Mouse (Mus musculus) left cerebral cortex, adult 2 months (tissue): Measurements from ENCODE around the gene Faf1. TPM values are rescaled to one million over a fixed set of nuclear protein-coding genes. Genes with fewer than 3 reads are reported as not detected.
A peak's percentile ranks its signal among the peaks of the same experiment; 100 is the strongest.

ENCODE experiments used
- DNase-seq, 2 experiments: peaks; one replicate each; pipeline ENCODE4 v3.0.0; 2021 to 2022; ENCODE audit warnings: low spot score in 2 of 2, mixed read lengths in 1 of 2; ENCODE audit errors: extremely low spot score in 1 of 2
- H3K27ac ChIP-seq: fragments of 200-600 bp; 2 replicates; pipeline ENCODE4 v1.8.1; 2022
- H3K4me3 ChIP-seq: fragments of 200-600 bp; 2 replicates; pipeline ENCODE4 v1.8.1; 2022
- CTCF ChIP-seq: fragments of 200-600 bp; IDR thresholded peaks from 2 replicates; pipeline ENCODE4 v1.8.1; 2022; ENCODE audit warnings: antibody characterized with exemption, mild to moderate bottlenecking, moderate library complexity
- intact Hi-C: fragments of 180-260 bp; cut with DNase I; formaldehyde crosslinking; loops from one replicate; pipeline ENCODE4 v1.15.1; 2025
- long read RNA-seq, 2 experiments: library from polyadenylated mRNA; stranded (forward); transcript quantifications; one replicate each; pipeline ENCODE4 v2.0.0; 2021; ENCODE audit warnings: borderline mapping rate in 2 of 2
- total RNA-seq, 2 experiments: library from RNA; stranded (reverse); gene quantifications; 2 replicates each; pipeline ENCODE4 v1.2.3; 2021

The Faf1 gene
- total RNA-seq, result 10 to 100 TPM; 24.0 to 24.3 TPM
- long read RNA-seq, experiment 1, full-length matches to known transcripts, result 60 of 75 reads
- long read RNA-seq, experiment 1, partial matches to known transcripts, result 0 of 75 reads
- long read RNA-seq, experiment 1, other reads (novel, unspliced or antisense), result 15 of 75 reads
- long read RNA-seq, experiment 2, full-length matches to known transcripts, result 37 of 47 reads
- long read RNA-seq, experiment 2, partial matches to known transcripts, result 1 of 47 reads
- long read RNA-seq, experiment 2, other reads (novel, unspliced or antisense), result 9 of 47 reads

DNA sequence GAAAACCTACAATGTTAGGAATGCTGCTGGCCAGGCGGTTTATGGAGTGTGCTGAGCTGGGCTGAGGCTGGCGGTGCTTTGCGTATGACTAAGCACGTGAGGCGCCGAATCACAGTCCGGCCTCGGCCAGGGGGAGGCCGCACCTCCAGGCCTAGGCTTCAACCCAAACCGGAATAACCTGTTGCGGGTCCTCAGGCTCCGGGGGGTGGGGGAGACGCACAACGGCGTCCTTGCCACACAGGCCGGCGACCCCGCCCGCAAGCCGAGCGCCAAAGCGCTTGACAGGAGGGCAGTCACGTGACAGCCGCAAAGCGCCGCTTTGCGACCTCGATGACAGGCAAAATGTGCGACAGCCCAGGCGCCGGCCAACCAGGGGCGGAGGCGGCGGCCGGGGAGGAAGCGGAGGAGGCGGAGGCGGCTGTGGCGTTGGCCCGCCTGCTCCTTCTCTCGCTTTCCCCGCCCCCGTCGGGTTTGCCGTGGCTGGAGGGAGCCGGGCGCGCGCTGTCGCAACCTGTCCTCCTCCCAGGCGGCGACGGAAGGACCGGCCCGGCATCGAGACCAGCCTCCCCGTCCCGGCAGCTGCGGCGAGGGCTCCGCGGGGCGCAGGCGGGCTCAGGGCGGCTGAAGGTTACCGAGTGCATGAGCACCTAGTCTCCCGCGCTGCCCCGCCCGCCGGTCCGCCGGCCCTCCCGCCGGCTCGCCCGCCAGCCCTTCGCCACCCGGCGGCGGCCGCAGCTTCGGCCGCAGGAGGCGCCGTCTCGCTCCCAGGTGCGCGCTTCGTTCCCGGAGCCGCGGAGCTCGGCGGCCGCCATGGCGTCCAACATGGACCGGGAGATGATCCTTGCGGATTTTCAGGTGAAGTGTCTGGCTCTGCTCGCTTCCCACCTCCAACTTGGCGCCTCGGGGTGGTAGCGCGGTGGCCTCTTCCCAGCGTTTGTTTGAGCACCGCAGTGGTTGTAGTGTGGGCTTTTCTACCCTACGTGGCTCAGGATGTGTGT is at the start of gene Faf1:
TSS of gene Faf1 (plus strand) at position 371 of the 998 bp plus-strand sequence.
- peak; percentile 46 for TF ChIP-seq CTCF
- intact Hi-C loops, result loop anchor here (1.0 kb wide), 2 partner anchors 9 to 474 kb away; partner anchors contain the start of genes Cdkn2c and Osbpl9
- peak within 1 kb of the TSS; percentile 91 for H3K4me3 ChIP-seq
- peak; percentile 97 for DNase-seq
- peak within 1 kb of the TSS; percentile 91 for H3K27ac ChIP-seq

- no peak for TF ChIP-seq CTCF
- intact Hi-C loops, result no loop called here
- DNase-seq, result no peak
- Histone ChIP-seq H3K4me3 (no peak overlapping the region), H3K27ac (no peak overlapping the region)
Observed at GRCm38 (mm10) chr4:109630215-109630614, 46.2 kb upstream of the Faf1 start.

- Histone ChIP-seq H3K4me3 (no peak overlapping the region), H3K27ac (no peak overlapping the region)
- intact Hi-C loops, result no loop called here
- DNase-seq, result no peak
- TF ChIP-seq CTCF, result no peak
Observed at GRCm38 (mm10) chr4:109631029-109631428, 45.4 kb upstream of the Faf1 start.

DNA sequence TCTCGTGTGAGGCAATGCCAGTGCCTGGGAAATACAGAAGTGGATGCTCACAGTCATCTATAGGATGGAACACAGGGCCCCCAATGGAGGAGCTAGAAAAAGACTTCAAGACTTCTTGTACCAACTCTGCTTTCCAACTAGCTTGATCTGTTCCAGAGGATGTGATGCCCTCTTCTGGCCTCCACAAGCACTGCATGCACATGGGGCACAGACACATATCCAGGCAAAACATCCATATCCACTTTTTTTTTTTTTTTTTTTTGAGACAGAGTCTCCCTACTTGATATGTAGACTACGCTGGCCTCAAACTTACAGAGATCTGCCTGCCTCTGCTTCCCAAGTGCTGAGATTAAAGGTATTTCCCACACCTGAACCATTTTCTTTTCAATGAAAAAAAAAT is 41.4 kb upstream of the Faf1 start:
- intact Hi-C loops, result no loop called here
- no peak; the same call in 1 of the 2 replicates for TF ChIP-seq CTCF
- H3K4me3 ChIP-seq, result no peak overlapping the region
- no peak overlapping the region for H3K27ac ChIP-seq
- DNase-seq, result no peak

- no peak for TF ChIP-seq CTCF
- no peak overlapping the region for H3K4me3 ChIP-seq
- no peak for DNase-seq
- intact Hi-C loops, result no loop called here
- no peak overlapping the region for H3K27ac ChIP-seq
Observed at GRCm38 (mm10) chr4:109639356-109639755, 37.0 kb upstream of the Faf1 start.

- intact Hi-C loops, result no loop called here
- no peak for TF ChIP-seq CTCF
- H3K4me3 ChIP-seq, result no peak overlapping the region
- no peak overlapping the region for H3K27ac ChIP-seq
- DNase-seq, result no peak
Observed at GRCm38 (mm10) chr4:109640141-109640540, 36.2 kb upstream of the Faf1 start.

GRCm38 (mm10) chr4:109641451-109641850 is 34.9 kb upstream of the Faf1 start:
- no peak overlapping the region for H3K27ac ChIP-seq
- TF ChIP-seq CTCF, result no peak
- no peak for DNase-seq
- no peak overlapping the region for H3K4me3 ChIP-seq
- intact Hi-C loops, result no loop called here

DNA sequence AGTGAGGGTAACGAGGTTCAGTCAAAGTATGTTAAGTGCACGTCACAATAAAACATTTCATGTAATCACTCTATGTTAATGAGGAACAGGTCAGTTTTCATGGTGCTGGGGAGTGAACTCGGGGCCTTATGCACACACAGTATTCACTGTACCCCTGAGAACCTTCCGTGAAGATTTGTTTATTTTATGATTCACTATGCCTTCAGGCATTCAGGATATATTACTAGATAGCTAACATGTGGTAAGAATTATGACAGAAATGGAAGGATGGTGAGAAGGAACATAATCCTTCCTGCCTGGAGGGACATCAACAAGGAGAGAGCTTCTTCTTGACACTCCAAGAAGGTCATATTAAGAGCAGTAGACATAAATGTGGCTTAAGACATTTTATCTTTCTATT is 29.1 kb upstream of the Faf1 start:
- intact Hi-C loops, result no loop called here
- H3K4me3 ChIP-seq, result no peak overlapping the region
- H3K27ac ChIP-seq, result no peak overlapping the region
- DNase-seq, result no peak
- TF ChIP-seq CTCF, result no peak

DNA sequence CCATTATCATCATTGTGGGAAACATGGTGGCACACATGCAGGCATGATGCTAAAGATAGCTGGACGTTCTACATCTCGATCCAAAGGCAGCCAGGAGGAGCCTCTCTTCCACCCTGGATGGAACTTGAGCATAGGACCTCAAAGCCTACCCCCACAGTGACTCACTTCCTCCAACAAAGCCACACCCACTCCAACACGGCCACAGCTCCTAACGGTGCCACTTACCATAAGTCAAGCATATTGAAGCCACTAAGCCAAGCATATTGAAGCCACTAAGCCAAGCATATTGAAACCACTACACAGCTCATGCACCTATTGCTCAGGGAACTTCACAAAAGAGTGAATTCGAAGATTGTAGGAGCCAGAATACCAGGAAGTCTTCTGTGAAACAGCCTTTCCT is 27.1 kb upstream of the Faf1 start:
- H3K27ac ChIP-seq, result no peak overlapping the region
- intact Hi-C loops, result no loop called here
- no peak for TF ChIP-seq CTCF
- DNase-seq, result no peak
- no peak overlapping the region for H3K4me3 ChIP-seq

GRCm38 (mm10) chr4:109653251-109653650 is 23.1 kb upstream of the Faf1 start:
- intact Hi-C loops, result no loop called here
- Histone ChIP-seq H3K27ac (no peak overlapping the region), H3K4me3 (no peak overlapping the region)
- no peak for DNase-seq
- TF ChIP-seq CTCF, result no peak

DNA sequence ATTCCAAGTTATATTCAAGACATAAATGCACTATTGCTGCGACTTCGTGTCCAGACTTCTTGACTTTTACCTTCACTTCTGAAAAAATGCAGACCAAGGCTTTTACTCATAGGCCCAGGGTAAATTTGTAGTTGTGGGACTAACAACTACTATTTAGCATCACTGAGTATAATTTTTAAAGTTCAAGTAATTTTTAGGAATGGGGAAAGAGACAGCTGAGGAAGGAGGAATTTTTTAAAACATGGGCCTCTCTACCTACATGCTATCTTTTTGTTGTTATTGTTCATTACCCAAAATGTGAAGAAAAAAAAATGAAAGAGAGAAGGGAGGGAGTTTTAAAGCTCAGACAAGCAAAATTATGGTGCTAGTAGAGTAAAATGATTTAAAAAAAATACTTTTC is 21.7 kb upstream of the Faf1 start:
- intact Hi-C loops, result no loop called here
- DNase-seq, result no peak
- TF ChIP-seq CTCF, result no peak
- Histone ChIP-seq H3K27ac (no peak overlapping the region), H3K4me3 (no peak overlapping the region)

DNA sequence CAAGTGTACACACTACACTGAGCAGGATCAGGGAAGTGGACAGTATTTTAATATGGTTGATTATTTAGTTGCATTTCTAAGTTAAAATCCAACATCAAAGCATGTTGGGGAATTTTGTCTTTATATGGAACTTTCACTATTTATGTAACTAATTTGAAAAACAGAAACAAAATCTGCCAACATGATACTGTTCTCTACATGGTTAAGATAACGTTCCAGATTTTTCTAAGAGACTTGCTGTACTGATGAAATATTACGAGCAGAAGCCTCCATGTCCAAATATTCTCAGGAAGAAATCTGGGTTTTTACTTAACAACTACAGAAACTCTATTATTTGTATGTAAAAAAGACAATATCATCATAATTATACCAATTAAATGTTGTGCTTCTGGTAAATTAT is 20.6 kb upstream of the Faf1 start:
- DNase-seq, result no peak
- intact Hi-C loops, result loop anchor here (2.0 kb wide), 1 partner anchor 325 kb away; no protein-coding TSS in a partner anchor
- Histone ChIP-seq H3K27ac (no peak overlapping the region), H3K4me3 (no peak overlapping the region)
- no peak for TF ChIP-seq CTCF
